Mouse (Mus musculus): ENCODE data around the gene Ypel2. TPM values are rescaled to one million over a fixed set of nuclear protein-coding genes. Genes with fewer than 3 reads are reported as not detected.

Ypel2 gene
- polyA plus RNA-seq, 2 experiments: 0.70 to 0.83 TPM

DNA sequence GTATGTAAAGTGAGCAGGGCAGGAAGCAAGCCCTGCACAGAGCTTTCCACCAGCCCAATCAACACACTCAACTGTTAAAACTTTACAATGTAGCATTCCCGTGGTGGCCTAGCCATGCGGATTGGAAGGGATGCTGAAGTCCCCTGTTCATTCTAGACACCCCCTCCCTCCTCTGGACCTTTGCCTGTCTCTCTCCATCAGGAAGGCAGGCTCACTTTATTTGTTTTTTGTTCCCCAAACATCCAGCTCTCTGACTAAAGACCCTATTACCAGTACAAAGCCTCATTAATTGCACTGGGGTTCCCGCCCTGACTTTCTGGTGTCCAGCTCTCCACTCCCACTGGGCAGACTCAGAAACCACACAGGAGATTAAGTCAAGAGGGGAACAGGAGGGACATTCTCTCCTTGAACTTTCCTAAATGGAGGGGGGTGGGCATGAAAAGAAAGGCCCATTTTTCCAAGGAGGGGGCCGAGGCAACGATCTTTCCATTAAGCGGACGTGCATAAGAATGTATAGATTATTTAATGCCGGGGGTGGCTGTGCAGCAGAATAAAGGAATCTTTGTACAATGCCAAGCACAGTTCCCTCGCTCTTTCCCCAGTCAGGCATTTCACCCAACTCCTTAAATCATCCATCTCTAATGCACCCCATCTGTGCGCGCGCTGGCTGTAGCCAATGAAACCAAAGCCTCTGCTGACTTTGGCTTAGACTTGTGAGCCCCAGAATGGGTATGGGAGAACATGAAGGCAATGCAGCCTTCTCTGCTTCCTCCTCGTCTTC, 24.3 kb downstream of the Ypel2 start:
- TF ChIP-seq CTCF (IDR thresholded peaks at IDR 0.05; ENCODE audit: low read depth): no peak
- TF ChIP-seq EP300 (IDR thresholded peaks at IDR 0.05; ENCODE audit: low read depth): no peak
- no peak overlapping the region for H3K27ac ChIP-seq
- no peak overlapping the region for H3K4me3 ChIP-seq (ENCODE audit: insufficient read depth in 1 of 2, low read depth in 2 of 2, low read length in 2 of 2)
- no peaks in the 10 kb centered on the region for H3K9me3 ChIP-seq (ENCODE audit: control insufficient read depth, low read length)
- ATAC-seq (ENCODE audit: insufficient read depth) (no peak), DNase-seq (ENCODE audit: low read depth in 3 of 3, low spot score in 3 of 3) (no peak)
- WGBS (ENCODE audit: insufficient replicate concordance): 71% methylated on average over 13 of the region's 13 CpGs
- H3K36me3 ChIP-seq (replicated peaks; ENCODE audit: control insufficient read depth, insufficient read depth, low read depth): no peaks in the 10 kb centered on the region
- H3K4me1 ChIP-seq (replicated peaks; ENCODE audit: control insufficient read depth in 2 of 2, insufficient read depth in 2 of 2, low read length in 1 of 2): peaks cover 0 to 12% of the 10 kb centered on the region in 2 experiments; a peak in 1 of 4 replicates
- H3K27me3 ChIP-seq (ENCODE audit: control insufficient read depth, insufficient read depth, low read length): no peaks in the 10 kb centered on the region
- H3K9ac ChIP-seq (replicated peaks): no peak overlapping the region
- no peak overlapping the region for H3K4me2 ChIP-seq (ENCODE audit: low read depth)

DNA sequence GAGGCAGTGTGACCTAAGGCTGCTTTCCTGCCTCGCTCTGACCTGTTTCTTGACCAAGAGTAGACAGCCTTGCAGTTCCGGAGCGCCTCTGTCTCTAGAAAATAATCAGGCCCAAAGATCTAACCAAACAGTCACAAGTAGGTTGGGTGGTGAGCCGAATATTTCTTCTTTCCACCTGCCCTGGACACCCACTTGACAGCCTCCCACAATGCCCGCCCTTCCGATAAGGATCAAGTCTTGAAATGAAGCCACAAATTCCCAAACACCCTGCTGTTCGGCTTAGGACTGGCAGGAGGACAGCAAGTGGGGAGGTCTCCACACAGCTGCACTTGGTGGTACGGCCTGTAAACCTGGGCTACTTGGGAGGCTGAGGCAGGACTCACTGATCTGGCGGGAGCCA, 26.0 kb downstream of the Ypel2 start:
- H3K9me3 ChIP-seq (ENCODE audit: control insufficient read depth, low read length): no peaks in the 10 kb centered on the region
- DNase-seq (ENCODE audit: low read depth in 3 of 3, low spot score in 3 of 3) (no peak), ATAC-seq (ENCODE audit: insufficient read depth) (no peak)
- H3K27ac ChIP-seq: no peak overlapping the region
- H3K36me3 ChIP-seq (replicated peaks; ENCODE audit: control insufficient read depth, insufficient read depth, low read depth): no peaks in the 10 kb centered on the region
- H3K4me2 ChIP-seq (ENCODE audit: low read depth): no peak overlapping the region
- no peaks in the 10 kb centered on the region for H3K27me3 ChIP-seq (ENCODE audit: control insufficient read depth, insufficient read depth, low read length)
- WGBS (ENCODE audit: insufficient replicate concordance): 70% methylated on average over 9 of the region's 9 CpGs
- TF ChIP-seq EP300 (IDR thresholded peaks at IDR 0.05; ENCODE audit: low read depth) (no peak), CTCF (IDR thresholded peaks at IDR 0.05; ENCODE audit: low read depth) (no peak)
- H3K4me3 ChIP-seq (ENCODE audit: insufficient read depth in 1 of 2, low read depth in 2 of 2, low read length in 2 of 2): no peak overlapping the region
- H3K4me1 ChIP-seq (replicated peaks; ENCODE audit: control insufficient read depth in 2 of 2, insufficient read depth in 2 of 2, low read length in 1 of 2): peaks cover 1 to 17% of the 10 kb centered on the region in 2 experiments
- H3K9ac ChIP-seq (replicated peaks): no peak overlapping the region

DNA sequence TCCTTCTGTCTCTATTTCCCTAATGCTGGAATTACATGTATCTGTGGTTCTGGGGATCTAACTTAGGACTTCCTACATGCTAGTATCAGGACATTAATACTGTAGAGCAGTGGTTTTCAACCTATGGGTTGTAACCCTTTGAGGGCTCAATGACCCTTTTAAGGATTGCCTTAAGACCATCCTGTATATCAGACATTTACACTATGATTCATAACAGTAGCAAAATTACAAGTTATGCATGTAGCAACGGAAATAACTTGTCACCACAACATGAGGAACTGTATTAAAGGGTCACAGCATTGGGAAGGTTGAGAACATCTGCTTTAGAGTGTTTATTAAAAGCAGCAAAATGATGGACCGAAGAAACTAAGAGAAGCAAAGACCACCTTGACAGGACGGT, 26.8 kb downstream of the Ypel2 start:
- Histone ChIP-seq H3K36me3 (replicated peaks; ENCODE audit: control insufficient read depth, insufficient read depth, low read depth) (no peaks in the 10 kb centered on the region), H3K4me3 (ENCODE audit: insufficient read depth in 1 of 2, low read depth in 2 of 2, low read length in 2 of 2) (no peak overlapping the region), H3K4me2 (ENCODE audit: low read depth) (no peak overlapping the region), H3K9me3 (ENCODE audit: control insufficient read depth, low read length) (no peaks in the 10 kb centered on the region), H3K27ac (no peak overlapping the region), H3K9ac (replicated peaks) (no peak overlapping the region), H3K4me1 (replicated peaks; ENCODE audit: control insufficient read depth in 2 of 2, insufficient read depth in 2 of 2, low read length in 1 of 2) (peaks cover 3 to 25% of the 10 kb centered on the region in 2 experiments), H3K27me3 (ENCODE audit: control insufficient read depth, insufficient read depth, low read length) (no peaks in the 10 kb centered on the region)
- ATAC-seq (ENCODE audit: insufficient read depth) (no peak), DNase-seq (ENCODE audit: low read depth in 3 of 3, low spot score in 3 of 3) (no peak)
- 64% methylated on average over 3 of the region's 3 CpGs for WGBS (ENCODE audit: insufficient replicate concordance)
- TF ChIP-seq EP300 (IDR thresholded peaks at IDR 0.05; ENCODE audit: low read depth) (no peak), CTCF (IDR thresholded peaks at IDR 0.05; ENCODE audit: low read depth) (no peak)

DNA sequence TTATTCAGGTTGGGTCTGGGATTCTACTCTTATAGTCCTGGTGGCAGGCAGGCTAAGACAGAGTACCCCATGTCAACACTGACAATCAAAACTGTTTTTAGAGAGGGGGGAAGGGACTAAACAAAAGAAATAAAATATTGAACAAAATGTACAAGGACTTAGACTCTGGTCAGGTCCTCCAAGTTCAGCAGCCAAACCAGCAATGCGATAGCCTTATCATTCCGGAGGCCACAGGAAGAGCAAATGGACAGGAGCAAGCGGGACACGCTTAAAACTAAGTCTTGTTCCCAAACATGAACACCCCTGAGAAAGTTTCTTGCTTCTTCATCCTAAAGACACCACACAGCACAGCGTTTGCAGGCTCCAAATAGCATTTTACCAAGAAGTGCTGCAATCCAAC, 28.4 kb downstream of the Ypel2 start:
- H3K27ac ChIP-seq: no peak overlapping the region
- no peak overlapping the region for H3K4me3 ChIP-seq (ENCODE audit: insufficient read depth in 1 of 2, low read depth in 2 of 2, low read length in 2 of 2)
- H3K4me1 ChIP-seq (replicated peaks; ENCODE audit: control insufficient read depth in 2 of 2, insufficient read depth in 2 of 2, low read length in 1 of 2): peaks cover 3 to 32% of the 10 kb centered on the region in 2 experiments
- DNase-seq (ENCODE audit: low read depth in 3 of 3, low spot score in 3 of 3) (no peak), ATAC-seq (ENCODE audit: insufficient read depth) (no peak)
- H3K27me3 ChIP-seq (ENCODE audit: control insufficient read depth, insufficient read depth, low read length): no peaks in the 10 kb centered on the region
- no peaks in the 10 kb centered on the region for H3K9me3 ChIP-seq (ENCODE audit: control insufficient read depth, low read length)
- 65% methylated on average over 5 of the region's 5 CpGs for WGBS (ENCODE audit: insufficient replicate concordance)
- no peak overlapping the region for H3K4me2 ChIP-seq (ENCODE audit: low read depth)
- TF ChIP-seq EP300 (IDR thresholded peaks at IDR 0.05; ENCODE audit: low read depth) (no peak), CTCF (IDR thresholded peaks at IDR 0.05; ENCODE audit: low read depth) (no peak)
- no peaks in the 10 kb centered on the region for H3K36me3 ChIP-seq (replicated peaks; ENCODE audit: control insufficient read depth, insufficient read depth, low read depth)
- no peak overlapping the region for H3K9ac ChIP-seq (replicated peaks)

DNA sequence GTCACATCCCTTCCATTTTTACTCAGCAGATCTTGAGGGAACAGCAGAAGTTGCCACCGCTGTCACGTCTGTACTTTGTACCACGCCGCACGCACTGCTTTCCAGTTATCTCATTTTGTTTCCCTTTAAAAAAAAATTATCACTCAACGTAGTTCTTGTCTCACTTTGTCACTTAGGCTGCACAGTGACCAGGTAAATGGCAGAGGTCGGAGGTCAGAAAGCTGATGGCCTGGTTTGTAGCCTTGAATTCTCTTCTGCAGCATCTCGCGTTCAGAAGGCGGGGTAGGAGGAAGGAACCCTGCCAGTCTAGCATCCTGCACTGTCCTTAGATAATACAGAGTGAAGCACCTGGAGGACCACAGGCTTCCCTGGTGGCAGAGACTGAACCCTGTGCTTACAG, 29.8 kb downstream of the Ypel2 start:
- no peaks in the 10 kb centered on the region for H3K36me3 ChIP-seq (replicated peaks; ENCODE audit: control insufficient read depth, insufficient read depth, low read depth)
- H3K9me3 ChIP-seq (ENCODE audit: control insufficient read depth, low read length): no peaks in the 10 kb centered on the region
- H3K4me2 ChIP-seq (ENCODE audit: low read depth): no peak overlapping the region
- TF ChIP-seq CTCF (IDR thresholded peaks at IDR 0.05; ENCODE audit: low read depth) (no peak), EP300 (IDR thresholded peaks at IDR 0.05; ENCODE audit: low read depth) (no peak)
- H3K27ac ChIP-seq: no peak overlapping the region
- no peaks in the 10 kb centered on the region for H3K27me3 ChIP-seq (ENCODE audit: control insufficient read depth, insufficient read depth, low read length)
- peaks cover 3 to 40% of the 10 kb centered on the region in 2 experiments for H3K4me1 ChIP-seq (replicated peaks; ENCODE audit: control insufficient read depth in 2 of 2, insufficient read depth in 2 of 2, low read length in 1 of 2)
- 60% methylated on average over 10 of the region's 10 CpGs for WGBS (ENCODE audit: insufficient replicate concordance)
- no peak overlapping the region for H3K9ac ChIP-seq (replicated peaks)
- ATAC-seq (ENCODE audit: insufficient read depth) (no peak), DNase-seq (ENCODE audit: low read depth in 3 of 3, low spot score in 3 of 3) (no peak)
- H3K4me3 ChIP-seq (ENCODE audit: insufficient read depth in 1 of 2, low read depth in 2 of 2, low read length in 2 of 2): no peak overlapping the region
